Mouse (Mus musculus) liver, adult 10 weeks (tissue): ENCODE results near the gene Rbm33. TPM values are rescaled to one million over a fixed set of nuclear protein-coding genes. Genes with fewer than 3 reads are reported as not detected.

Source experiments
- polyA plus RNA-seq: library from polyadenylated mRNA; stranded (reverse); fragments of 350-450 nt; fragmentation: Illumina TruSeq; extraction: RNeasy Lipid Tissue Mini Kit (QIAGEN cat#74804); gene quantifications from one replicate; pipeline ENCODE4 v1.2.3, GENCODE M21; 2014; ENCODE audit warnings: low read depth, low replicate concordance

The Rbm33 gene
- 28.3 TPM for polyA plus RNA-seq

GRCm38 (mm10) chr5:28316722-28317245, at the start of gene Rbm33:
TSS of gene Rbm33 (plus strand) at chr5:28317121.

GRCm38 (mm10) chr5:28466760-28467306, 149.9 kb downstream of the Rbm33 start, which contains the start of gene Shh:
TSS of gene Shh (minus strand) at chr5:28467256.

Other genes with a start within 250 kb of the Rbm33 start
- gene Insig1, start 245.8 kb upstream of the Rbm33 start, polyA plus RNA-seq: 588 TPM
- gene En2, start 151.4 kb upstream of the Rbm33 start, polyA plus RNA-seq: not detected
- gene Cnpy1, start 71.3 kb upstream of the Rbm33 start, polyA plus RNA-seq: not detected
- gene Shh, start 150.1 kb downstream of the Rbm33 start, polyA plus RNA-seq: 0.16 TPM